In genomic region chr3:31405880-31406279, GRCm38 (mm10) we compare ENCODE assay signal across 28 mouse cellular contexts.
DNase-seq lines count a peak whose midpoint lies in the region; ATAC-seq lines count a peak whose summit lies in the region.
"Had no signal": no experiment of that assay in that cellular context is flagged by ENCODE, and none has a peak within 500 bp of the region (broad histone marks: within the 10 kb centered on the region; RNA-seq: fewer than 3 reads in every experiment).

No protein-coding gene starts in this region.

- H3K36me3 ChIP-seq in forebrain, embryonic 14.5 days (ENCODE audit: control insufficient read depth, insufficient read depth, low read length), result no peaks in the 10 kb centered on the region
- H3K36me3 ChIP-seq in forebrain, embryonic 15.5 days, result no peaks in the 10 kb centered on the region
- no peaks in the 10 kb centered on the region for H3K36me3 ChIP-seq in midbrain, embryonic 14.5 days (ENCODE audit: control insufficient read depth, insufficient read depth, low read length)
- H3K36me3 ChIP-seq in midbrain, embryonic 13.5 days, result no peaks in the 10 kb centered on the region
- H3K36me3 ChIP-seq: embryonic facial prominence, embryonic 12.5 days; embryonic facial prominence, embryonic 15.5 days; hindbrain, embryonic 10.5 days; hindbrain, embryonic 13.5 days had no signal

- intact Hi-C loops in heart, postnatal 10 days (cut with DNase I), result no loop called here

- peak; percentile 1 for DNase-seq in forebrain, embryonic 14.5 days (ENCODE audit: low spot score)
- peak; percentile 6 for DNase-seq in midbrain, embryonic 14.5 days
- peak; percentile 61 for DNase-seq in WW6 (ENCODE audit: low read depth, low spot score)
- DNase-seq in mesoderm, embryonic 11.5 days (ENCODE audit: low read depth, low spot score), result peak; percentile 9
- DNase-seq in cerebellum, adult 11 months, result no peak
- no peak for DNase-seq in heart, postnatal 10 days
- DNase-seq: adrenal gland, adult 8-10 months; adrenal gland, postnatal 36 days; B cell, adult 2 months; cerebellum, adult 11-12 months; cerebellum, adult 8-10 months; cerebellum, postnatal 10 days; cerebellum, postnatal 36 days; gastrocnemius, postnatal 10 days; heart, adult 11 months; heart, postnatal 36 days; kidney, adult 2 months had no signal

- H3K4me1 ChIP-seq in forebrain, embryonic 14.5 days (ENCODE audit: control insufficient read depth, insufficient read depth, low read length), result no peaks in the 10 kb centered on the region
- H3K4me1 ChIP-seq in forebrain, embryonic 15.5 days, result no peaks in the 10 kb centered on the region
- no peaks in the 10 kb centered on the region for H3K4me1 ChIP-seq in midbrain, embryonic 14.5 days (ENCODE audit: control insufficient read depth, insufficient read depth, low read length)
- no peaks in the 10 kb centered on the region for H3K4me1 ChIP-seq in midbrain, embryonic 13.5 days (replicated peaks)
- H3K4me1 ChIP-seq: embryonic facial prominence, embryonic 12.5 days; embryonic facial prominence, embryonic 15.5 days; hindbrain, embryonic 10.5 days; hindbrain, embryonic 13.5 days had no signal

- no peaks in the 10 kb centered on the region for H3K27me3 ChIP-seq in forebrain, embryonic 14.5 days (replicated peaks; ENCODE audit: control insufficient read depth, insufficient read depth, low read length)
- no peaks in the 10 kb centered on the region for H3K27me3 ChIP-seq in forebrain, embryonic 15.5 days
- no peaks in the 10 kb centered on the region for H3K27me3 ChIP-seq in midbrain, embryonic 14.5 days (ENCODE audit: control insufficient read depth, insufficient read depth, low read length)
- no peaks in the 10 kb centered on the region for H3K27me3 ChIP-seq in midbrain, embryonic 13.5 days
- H3K27me3 ChIP-seq: CH12.LX; embryonic facial prominence, embryonic 12.5 days; embryonic facial prominence, embryonic 15.5 days; hindbrain, embryonic 13.5 days had no signal

- H3K4me3 ChIP-seq in forebrain, embryonic 14.5 days (ENCODE audit: low read depth, low read length), result no peak overlapping the region
- no peak overlapping the region for H3K4me3 ChIP-seq in forebrain, embryonic 15.5 days
- no peak overlapping the region for H3K4me3 ChIP-seq in midbrain, embryonic 14.5 days (replicated peaks; ENCODE audit: low read depth, low read length)
- H3K4me3 ChIP-seq in midbrain, embryonic 13.5 days (replicated peaks), result no peak overlapping the region
- H3K4me3 ChIP-seq: embryonic facial prominence, embryonic 12.5 days; embryonic facial prominence, embryonic 15.5 days; hindbrain, embryonic 10.5 days; hindbrain, embryonic 13.5 days had no signal

- H3K9ac ChIP-seq in forebrain, embryonic 14.5 days (ENCODE audit: low read length), result no peak overlapping the region
- no peak overlapping the region for H3K9ac ChIP-seq in forebrain, embryonic 15.5 days (replicated peaks)
- no peak overlapping the region for H3K9ac ChIP-seq in midbrain, embryonic 14.5 days (replicated peaks; ENCODE audit: low read length)
- H3K9ac ChIP-seq in midbrain, embryonic 13.5 days (replicated peaks), result no peak overlapping the region
- H3K9ac ChIP-seq: embryonic facial prominence, embryonic 12.5 days; embryonic facial prominence, embryonic 15.5 days; hindbrain, embryonic 13.5 days had no signal

- H3K4me2 ChIP-seq in forebrain, embryonic 14.5 days (ENCODE audit: low read length), result no peak overlapping the region
- no peak overlapping the region for H3K4me2 ChIP-seq in forebrain, embryonic 15.5 days (replicated peaks)
- no peak overlapping the region for H3K4me2 ChIP-seq in midbrain, embryonic 14.5 days (ENCODE audit: low read length)
- H3K4me2 ChIP-seq in midbrain, embryonic 13.5 days (replicated peaks), result no peak overlapping the region
- H3K4me2 ChIP-seq: embryonic facial prominence, embryonic 12.5 days; embryonic facial prominence, embryonic 15.5 days; heart, embryonic 11.5 days; hindbrain, embryonic 13.5 days had no signal

- WGBS in forebrain, embryonic 14.5 days, result 16% methylated on average over 1 of the region's 1 CpGs
- WGBS in forebrain, embryonic 15.5 days, result 27% methylated on average over 1 of the region's 1 CpGs
- WGBS in midbrain, embryonic 14.5 days, result 13% methylated on average over 1 of the region's 1 CpGs
- WGBS in midbrain, embryonic 13.5 days, result 22% methylated on average over 1 of the region's 1 CpGs

- no peak for ATAC-seq in forebrain, embryonic 14.5 days
- ATAC-seq in forebrain, embryonic 15.5 days (replicated peaks), result no peak
- ATAC-seq in midbrain, embryonic 14.5 days (ENCODE audit: low FRiP score, low TSS enrichment), result no peak
- no peak for ATAC-seq in midbrain, embryonic 13.5 days
- ATAC-seq: activated CD4-positive, CD25-positive, alpha-beta regulatory T cell, adult 4 months; forebrain, embryonic 16.5 days; intestine, postnatal 0 days had no signal

- no peaks in the 10 kb centered on the region for H3K9me3 ChIP-seq in forebrain, embryonic 14.5 days (replicated peaks; ENCODE audit: control insufficient read depth, low read length)
- H3K9me3 ChIP-seq in forebrain, embryonic 15.5 days, result no peaks in the 10 kb centered on the region
- no peaks in the 10 kb centered on the region for H3K9me3 ChIP-seq in midbrain, embryonic 14.5 days (ENCODE audit: control insufficient read depth, low read length)
- H3K9me3 ChIP-seq in midbrain, embryonic 13.5 days, result no peaks in the 10 kb centered on the region; the same call in 1 of the 2 replicates
- H3K9me3 ChIP-seq: embryonic facial prominence, embryonic 12.5 days; embryonic facial prominence, embryonic 15.5 days; hindbrain, embryonic 10.5 days; hindbrain, embryonic 13.5 days had no signal

- H3K27ac ChIP-seq in forebrain, embryonic 14.5 days (ENCODE audit: low read depth, low read length), result no peak overlapping the region
- no peak overlapping the region for H3K27ac ChIP-seq in forebrain, embryonic 15.5 days (replicated peaks)
- no peak overlapping the region for H3K27ac ChIP-seq in midbrain, embryonic 14.5 days (replicated peaks; ENCODE audit: low read depth, low read length)
- H3K27ac ChIP-seq in midbrain, embryonic 13.5 days, result no peak overlapping the region
- H3K27ac ChIP-seq: embryonic facial prominence, embryonic 12.5 days; embryonic facial prominence, embryonic 15.5 days; hindbrain, embryonic 10.5 days; hindbrain, embryonic 13.5 days had no signal

Comparison
In these comparisons a context has a peak if more than half of its experiments do, and no peak if none do; other contexts are left out.
1. DNase-seq: peak in forebrain, embryonic 14.5 days (single experiment), midbrain, embryonic 14.5 days (single experiment), WW6 (single experiment) and mesoderm, embryonic 11.5 days (single experiment); none in cerebellum, adult 11 months (single experiment) and heart, postnatal 10 days (0 of 2).